Mouse (Mus musculus): Measurements from ENCODE around the gene Ssh1. TPM values are rescaled to one million over a fixed set of nuclear protein-coding genes. Genes with fewer than 3 reads are reported as not detected.

Gene Ssh1
- total RNA-seq, 2 experiments from 2014 or later = 27.5 to 29.2 TPM

DNA sequence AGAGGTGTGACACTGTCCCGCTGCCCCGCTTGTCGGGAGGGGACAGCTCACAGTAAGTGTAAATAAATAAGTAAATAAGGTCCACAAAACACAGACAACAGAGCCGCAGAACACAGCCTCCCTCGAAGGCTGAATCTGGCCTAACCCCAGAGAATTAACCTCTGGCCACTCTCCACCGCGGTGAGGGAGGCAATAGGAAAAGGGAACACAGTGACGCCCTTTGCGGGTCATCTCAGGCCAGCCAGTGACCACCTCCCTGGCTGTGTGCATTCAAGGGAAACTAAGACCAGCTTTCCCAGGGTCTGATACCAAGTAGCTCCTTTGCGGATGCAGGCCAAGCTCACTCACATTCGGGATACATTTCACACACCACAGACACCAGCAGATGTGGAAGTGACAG lies 25.3 kb downstream of the Ssh1 start:
- DNase-seq (ENCODE audit: low spot score in 2 of 2) = no peak

- no peak for DNase-seq (ENCODE audit: low spot score in 2 of 2)
Measured at GRCm38 (mm10) chr5:113966452-113967150, 27.1 kb downstream of the Ssh1 start.

- peak; percentile 39 to 70 for DNase-seq (ENCODE audit: low spot score in 2 of 2)
Measured at GRCm38 (mm10) chr5:113965659-113966185, 28.0 kb downstream of the Ssh1 start.

DNA sequence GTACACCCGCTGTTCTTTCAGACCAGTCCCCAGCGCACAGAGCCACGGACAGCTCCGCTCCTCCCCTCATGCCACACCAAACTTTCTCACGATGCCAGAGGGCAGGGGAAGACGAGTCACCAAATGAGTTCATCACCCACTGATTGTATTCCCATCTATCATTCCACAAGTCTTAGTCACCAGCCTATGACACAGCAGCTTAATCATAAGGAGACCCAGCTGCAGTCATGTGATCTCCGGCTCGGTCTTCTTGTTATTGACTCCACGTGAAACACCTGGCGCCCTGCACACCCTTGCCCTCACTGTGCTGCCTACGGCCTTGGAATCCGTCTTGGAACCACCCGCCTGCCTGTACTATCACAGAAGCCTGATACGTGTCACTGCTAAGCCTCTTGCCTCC lies 28.7 kb downstream of the Ssh1 start:
- no peak for DNase-seq (ENCODE audit: low spot score in 2 of 2)

GRCm38 (mm10) chr5:113961776-113962175 lies 31.9 kb downstream of the Ssh1 start:
- DNase-seq (ENCODE audit: low spot score in 2 of 2) = no peak

DNA sequence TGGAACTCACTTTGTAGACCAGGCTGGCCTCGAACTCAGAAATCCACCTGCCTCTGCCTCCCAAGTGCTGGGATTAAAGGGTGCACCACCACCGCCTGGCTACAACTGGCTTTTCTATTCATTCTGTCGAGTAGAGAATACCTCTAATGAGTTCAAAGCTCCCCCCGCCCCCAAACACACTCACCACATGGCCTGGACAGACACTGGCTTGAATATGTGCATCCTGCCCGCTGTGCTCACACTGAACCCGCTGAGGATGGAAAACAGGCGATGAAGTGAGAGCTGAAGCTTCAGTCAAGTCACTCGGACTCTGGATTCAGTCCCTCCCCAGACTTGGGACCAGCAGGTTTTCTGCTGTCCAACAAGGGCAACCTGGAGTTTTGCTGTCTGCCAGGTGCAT lies 33.3 kb downstream of the Ssh1 start:
- DNase-seq (ENCODE audit: low spot score in 2 of 2) = no peak

- DNase-seq (ENCODE audit: low spot score in 2 of 2) = no peak
Measured at GRCm38 (mm10) chr5:113959039-113959438, 34.7 kb downstream of the Ssh1 start.

GRCm38 (mm10) chr5:113956510-113956909 lies 37.2 kb downstream of the Ssh1 start:
- peak; percentile 68 to 71 for DNase-seq (ENCODE audit: low spot score in 2 of 2)

- DNase-seq (ENCODE audit: low spot score in 2 of 2) = no peak
Measured at GRCm38 (mm10) chr5:113955691-113956090, 38.0 kb downstream of the Ssh1 start.

DNA sequence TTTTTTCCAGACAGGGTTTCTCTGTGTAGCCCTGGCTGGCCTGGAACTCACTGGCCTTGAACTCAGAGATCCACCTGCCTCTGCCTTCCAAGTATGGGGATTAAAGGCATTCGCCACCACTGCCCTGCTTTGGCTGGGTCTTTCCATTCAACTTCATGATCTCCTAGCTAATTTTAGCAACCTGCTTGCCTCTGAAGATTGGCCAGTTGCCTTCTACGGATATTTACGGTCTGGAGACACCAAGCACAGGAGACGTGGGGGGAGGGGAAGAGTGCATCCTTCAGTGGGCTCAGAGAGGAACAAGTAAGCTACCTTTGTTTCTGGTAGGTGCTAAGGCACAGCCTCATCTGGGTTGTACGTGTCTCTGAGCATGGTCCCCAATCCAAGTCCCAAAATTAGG lies 38.4 kb downstream of the Ssh1 start:
- DNase-seq (ENCODE audit: low spot score in 2 of 2) = no peak

DNA sequence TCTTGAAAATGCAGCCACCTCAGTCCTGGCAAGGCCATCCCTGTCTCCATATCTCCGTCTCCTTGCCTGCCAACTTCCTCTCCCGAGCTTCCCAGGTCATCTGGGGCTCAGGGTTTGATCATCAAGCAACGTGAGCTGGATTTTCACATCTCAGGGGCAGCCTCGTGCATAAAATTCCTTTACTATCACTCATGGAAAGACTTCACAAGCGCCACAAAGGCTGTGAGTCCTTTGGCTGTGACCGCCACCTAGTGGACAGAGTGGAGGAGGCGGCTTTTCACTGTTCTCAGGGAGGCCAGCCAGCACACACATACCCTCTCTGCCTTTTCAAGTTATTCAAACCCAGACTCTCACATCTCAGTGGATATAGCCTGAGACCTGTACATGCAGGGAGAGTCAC lies 39.3 kb downstream of the Ssh1 start:
- peak; percentile 73 to 88 for DNase-seq (ENCODE audit: low spot score in 2 of 2)

DNA sequence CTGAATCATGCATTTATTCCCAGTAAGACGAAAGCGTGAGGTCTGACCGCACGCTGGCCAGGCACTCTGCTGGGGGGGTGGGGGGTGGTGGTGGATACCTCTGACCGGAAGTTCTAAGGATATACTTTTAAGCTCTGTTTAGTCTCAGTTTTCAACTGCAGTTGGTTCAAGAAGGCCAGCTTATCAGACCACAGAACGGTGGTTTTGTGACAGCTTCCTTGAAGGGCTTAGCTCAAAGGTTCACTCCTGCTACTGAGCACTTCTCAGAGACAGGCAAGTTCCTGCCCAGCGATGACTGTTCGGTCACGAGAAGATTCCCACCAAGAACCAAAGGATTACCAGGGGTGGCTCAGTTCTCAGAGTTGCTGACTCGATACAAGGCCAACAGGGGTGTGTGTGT lies 41.2 kb downstream of the Ssh1 start:
- DNase-seq (ENCODE audit: low spot score in 2 of 2) = no peak

DNA sequence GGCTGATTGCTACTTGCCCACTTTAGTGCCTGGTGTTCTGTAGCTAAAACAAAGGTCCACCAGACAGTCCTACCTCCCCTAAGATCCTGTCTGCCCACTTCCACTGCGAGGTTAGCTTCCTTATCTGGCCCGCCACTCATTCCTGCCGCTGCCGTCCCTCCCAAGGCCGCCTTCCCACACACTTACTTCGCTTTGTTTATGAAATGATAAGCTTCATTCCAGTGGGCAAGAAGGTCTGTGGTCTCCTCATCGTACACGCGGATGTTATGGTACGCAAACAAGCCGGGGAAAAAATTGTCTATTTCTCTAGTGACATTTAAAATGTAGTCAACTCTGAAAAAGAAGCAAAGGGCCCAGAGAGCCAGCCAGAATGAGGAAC lies 42.0 kb downstream of the Ssh1 start:
- DNase-seq (ENCODE audit: low spot score in 2 of 2) = no peak

DNA sequence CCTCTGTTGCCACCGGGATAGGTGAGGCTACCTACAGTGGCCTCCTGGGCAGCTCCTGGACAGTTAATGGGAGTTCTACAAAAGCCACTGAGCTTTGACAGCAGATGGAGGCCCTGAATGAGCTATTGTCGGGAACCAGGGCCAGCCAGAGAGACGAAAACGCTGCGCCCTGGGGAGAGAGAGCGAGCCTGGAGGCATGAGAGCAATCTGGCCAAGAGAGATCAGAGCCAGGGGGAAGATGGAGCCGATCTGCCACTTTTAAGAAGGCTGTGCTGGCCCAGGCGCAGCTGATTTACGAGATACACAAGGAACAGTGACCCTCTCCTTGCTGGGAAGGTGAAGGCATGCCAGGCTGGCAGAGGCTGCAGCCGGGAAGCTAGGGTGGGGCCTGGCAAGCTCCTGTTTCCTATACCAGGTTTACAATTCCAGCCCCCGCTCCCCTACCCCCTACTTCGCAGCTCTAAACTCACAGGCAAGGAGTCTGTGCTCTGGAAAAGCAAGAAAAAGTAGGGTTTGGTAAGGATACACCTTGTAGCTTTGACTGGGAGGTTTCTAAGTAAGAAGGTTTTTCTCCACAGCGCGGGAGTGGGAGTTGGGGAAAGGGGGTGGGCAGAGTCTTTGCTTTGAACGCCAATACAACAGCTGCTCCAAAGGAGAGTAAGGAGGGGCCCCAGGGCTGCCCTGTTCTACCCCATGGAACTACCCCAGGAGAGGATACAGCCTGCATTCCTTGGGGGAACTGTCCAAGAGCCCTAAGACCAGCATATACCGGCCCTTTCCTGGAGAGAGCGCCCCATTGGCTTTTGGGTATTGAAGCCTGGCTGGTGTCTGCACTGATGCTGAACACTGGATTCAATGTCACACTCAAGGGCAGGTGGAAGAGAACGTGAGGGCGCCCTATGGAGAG lies 42.7 kb downstream of the Ssh1 start:
- no peak for DNase-seq (ENCODE audit: low spot score in 2 of 2)

GRCm38 (mm10) chr5:113950133-113950532 lies 43.6 kb downstream of the Ssh1 start:
- peak in 1 of 2 experiments; percentile 35 for DNase-seq (ENCODE audit: low spot score in 2 of 2)

GRCm38 (mm10) chr5:113947280-113947679 lies 46.4 kb downstream of the Ssh1 start:
- DNase-seq (ENCODE audit: low spot score in 2 of 2) = no peak

DNA sequence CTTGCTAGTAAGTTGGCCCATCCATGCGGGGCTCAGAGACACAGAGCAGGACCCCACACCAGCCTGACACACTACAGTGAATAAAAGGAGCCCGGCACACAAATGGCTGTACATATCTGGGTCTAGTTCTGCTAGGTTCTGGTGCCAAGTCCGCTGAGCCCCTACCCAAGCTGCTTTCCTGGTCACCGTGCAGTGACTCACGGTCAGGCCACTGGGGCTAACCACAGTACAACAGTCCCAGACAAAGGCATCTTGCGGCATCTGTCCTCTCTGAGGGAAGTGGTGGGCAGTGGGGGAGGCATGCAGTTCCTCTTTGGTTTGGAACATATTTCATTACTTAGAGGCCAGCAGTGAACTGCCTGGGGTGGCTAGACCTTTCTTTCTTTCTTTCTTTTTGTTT lies 48.6 kb downstream of the Ssh1 start:
- DNase-seq (ENCODE audit: low spot score in 2 of 2) = no peak

DNA sequence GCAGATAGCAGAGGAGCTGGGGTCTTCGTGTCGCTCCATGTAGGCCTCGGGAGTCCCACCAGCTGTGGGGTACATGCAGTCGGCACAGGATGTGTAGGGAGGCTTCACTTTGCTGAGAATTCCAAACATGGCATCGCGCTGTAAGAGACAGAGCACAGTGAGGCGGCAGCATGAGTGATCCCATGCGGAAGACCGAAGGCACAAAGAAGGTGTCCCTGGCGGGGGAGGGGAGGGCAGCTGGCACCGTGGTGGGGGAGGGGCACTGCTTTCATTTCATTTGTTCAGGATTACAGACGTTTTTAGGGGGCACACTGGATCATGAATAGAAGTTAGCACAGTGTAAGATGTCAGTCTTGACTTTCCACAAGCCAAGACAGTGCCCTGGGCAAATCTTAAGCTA lies 50.4 kb downstream of the Ssh1 start:
- DNase-seq (ENCODE audit: low spot score in 2 of 2) = no peak

DNA sequence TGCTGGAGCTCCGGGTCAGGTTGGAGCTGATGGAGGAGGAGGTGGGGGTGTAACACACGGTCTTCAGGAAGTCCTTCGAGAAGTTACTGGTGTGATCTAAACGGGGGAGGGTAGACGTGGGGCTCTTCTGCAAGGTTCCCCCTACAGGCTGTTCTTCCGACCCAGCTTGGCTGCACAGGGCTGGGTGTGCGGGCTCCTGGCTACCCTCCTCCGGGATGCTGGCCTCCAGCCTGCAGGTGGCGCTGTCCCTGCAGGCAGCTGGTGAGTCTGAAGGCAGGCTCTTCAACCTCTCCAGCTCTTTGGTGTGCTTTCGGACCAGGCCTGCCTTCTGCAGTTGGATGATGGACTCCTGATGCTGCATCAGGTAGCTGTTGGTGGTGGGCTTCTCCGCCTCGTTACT lies 51.1 kb downstream of the Ssh1 start:
- no peak for DNase-seq (ENCODE audit: low spot score in 2 of 2)

- no peak for DNase-seq (ENCODE audit: low spot score in 2 of 2)
Measured at GRCm38 (mm10) chr5:113939263-113939900, 54.3 kb downstream of the Ssh1 start.

- no peak for DNase-seq (ENCODE audit: low spot score in 2 of 2)
Measured at GRCm38 (mm10) chr5:113937650-113938049, 56.0 kb downstream of the Ssh1 start.

DNA sequence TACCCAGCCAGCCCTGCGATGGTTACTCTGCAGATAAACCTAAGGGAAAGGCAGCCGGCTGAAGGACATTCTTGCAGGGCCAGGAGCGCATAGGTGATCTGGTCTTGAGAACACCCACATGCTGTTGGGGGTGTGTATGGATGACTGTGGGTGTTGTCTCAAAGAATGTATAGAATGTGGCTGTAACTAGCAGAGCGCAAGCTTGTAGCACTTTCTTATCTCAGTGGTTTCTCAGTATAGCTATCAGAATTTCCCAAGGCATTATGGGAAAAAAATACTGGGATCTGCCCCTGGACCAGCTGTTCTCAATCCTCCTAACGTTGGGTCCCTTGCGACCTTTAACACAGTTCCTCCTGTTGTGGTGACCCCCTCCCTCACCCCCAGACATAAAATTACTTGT lies 59.8 kb downstream of the Ssh1 start:
- DNase-seq (ENCODE audit: low spot score in 2 of 2) = no peak
